Mouse (Mus musculus) frontal cortex, postnatal 14 days (tissue): Measurements from ENCODE around the gene Rer1.
A peak's percentile ranks its signal among the peaks of the same experiment; 100 is the strongest.

ENCODE experiments used
- DNase-seq, 2 experiments: peaks; one replicate each; pipeline ENCODE4 v3.0.0; 2022; ENCODE audit warnings: low spot score in 2 of 2

Rer1 gene

DNA sequence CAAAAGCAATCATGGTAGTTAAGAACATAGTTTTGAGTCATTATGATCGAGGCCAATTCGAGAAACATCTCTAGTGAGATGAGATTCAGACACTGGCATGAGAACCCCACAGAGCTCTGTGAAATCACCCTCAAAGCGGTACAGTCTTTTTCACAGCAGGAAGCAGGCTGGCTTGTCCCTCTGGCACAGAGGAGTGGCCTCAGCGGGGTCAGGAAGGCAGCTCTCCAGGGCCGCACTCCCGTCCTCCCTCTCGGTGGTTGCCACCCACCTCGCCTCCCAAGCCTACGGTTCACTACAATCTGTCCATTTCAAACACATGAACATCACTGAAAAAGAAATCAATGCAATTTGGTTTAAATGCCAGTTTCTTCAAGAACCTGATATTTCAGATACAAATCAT is 11.8 kb downstream of the Rer1 start:
- DNase-seq, result no peak

DNA sequence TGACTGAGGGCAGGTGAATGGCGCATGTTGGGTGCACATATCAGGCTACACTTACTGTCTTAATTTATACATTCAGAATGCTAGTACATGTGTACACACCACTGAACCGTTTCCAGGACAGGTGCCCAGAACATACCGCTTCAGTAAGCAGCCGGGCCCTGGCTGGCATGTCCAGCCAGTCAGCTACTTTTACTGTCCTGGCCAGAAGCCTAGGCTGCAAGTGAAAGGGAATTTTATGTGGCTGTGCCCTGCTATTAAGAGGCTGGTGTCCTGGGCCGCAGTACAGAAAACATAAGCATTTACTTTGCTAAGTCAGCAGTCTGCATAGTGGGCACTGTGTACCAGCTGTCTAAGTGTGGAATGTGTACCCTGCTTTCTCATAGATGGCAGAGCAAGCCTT is 15.3 kb downstream of the Rer1 start:
- no peak for DNase-seq

DNA sequence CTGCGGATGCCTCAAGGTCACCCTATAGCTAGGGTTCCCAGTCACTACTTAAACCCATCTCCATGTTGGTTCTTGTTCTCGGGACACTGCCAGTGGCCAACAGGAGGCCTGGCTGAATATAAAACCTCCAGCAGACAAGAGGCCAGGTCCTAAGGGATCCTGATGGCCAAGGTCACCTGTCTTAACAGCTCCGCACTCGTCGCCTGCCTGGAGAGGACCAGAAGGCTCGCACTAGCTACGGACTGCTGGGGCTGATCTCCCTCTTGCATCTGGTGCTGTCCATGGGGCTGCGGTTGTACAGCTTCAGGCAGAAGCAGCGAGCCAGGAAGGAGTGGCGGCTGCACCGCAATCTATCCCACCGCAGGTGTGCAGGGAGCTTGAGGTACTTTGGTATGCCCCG is 16.0 kb downstream of the Rer1 start:
- DNase-seq, result no peak

DNA sequence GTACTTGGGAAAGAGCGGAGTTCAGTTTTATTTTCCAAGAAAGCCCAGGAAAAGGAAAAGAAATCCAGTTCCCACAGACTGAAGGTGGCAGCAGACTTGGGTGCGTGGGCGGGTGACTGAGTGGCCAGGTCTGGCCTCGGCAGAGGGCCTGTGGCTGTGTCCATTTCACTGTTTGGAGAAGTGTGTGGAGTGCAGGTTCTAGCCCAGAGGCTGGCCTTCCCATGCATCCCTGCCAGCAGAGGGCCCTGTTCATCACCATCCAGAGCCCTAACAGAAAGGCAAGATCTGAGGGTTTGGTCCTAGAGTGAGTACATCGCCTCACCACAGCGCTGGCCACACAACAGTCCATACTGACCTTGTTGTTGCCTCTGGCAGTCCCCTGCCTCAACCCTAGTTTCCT is 17.0 kb downstream of the Rer1 start:
- no peak for DNase-seq

DNA sequence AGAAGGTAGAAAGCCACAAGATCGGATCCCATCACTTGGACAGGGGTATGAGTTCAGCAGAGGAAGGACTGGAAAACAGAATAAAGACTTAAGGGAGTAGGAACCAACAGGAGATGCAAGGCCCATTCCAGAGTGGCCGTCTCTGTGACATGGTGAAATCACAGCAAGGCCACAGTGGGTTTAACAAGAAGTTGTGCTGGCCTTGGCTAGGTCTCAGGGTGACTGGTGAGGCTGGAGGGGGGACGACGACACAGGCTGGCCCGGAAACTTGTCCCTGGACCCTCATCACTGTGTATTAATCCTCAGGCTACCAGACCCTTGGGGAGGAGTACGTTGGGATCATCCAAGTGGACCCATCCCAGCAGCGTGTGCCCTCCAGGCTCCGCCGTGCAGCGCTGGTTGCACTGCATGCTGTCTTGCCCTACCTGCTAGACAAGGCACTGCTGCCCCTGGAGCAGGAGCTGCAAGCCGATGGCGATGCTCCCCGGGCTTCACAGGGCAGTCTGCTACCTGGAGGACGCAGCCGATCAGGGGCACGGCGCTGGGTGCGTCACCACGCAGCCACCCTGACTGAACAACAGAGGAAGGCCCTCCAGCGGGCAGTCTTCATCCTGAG is 17.7 kb downstream of the Rer1 start:
- DNase-seq, result no peak

DNA sequence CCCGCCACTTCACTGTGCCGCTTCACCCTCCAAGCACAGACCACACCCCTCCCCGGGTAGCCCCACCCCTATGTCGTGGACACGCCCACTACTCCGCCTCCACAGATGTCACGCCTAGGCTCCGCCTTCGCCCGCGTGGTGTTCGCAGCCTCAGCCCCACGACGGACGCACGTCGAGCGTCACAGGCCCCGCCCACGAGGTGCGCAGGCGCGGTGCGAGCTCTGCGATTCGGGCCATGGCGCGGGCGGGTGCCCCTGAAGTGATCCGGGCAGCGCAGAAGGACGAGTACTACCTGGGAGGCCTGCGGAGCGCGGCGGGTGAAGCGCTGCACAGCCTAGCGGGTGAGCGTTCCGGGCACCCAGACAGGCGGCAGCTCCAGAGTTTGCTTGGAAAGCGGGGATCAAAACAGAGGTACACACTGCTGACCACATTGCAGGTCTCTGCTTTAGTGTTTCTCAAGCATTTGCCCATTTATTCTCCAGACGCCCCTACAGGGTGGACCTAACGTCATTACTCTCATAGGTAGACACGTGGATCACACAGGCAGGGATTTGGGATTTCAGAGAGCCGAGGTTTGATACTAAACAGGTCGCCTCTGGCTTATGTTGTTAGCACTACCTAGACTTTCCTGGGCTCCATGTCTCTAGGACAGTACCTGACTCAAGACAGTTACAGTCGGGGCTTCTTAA is 19.2 kb downstream of the Rer1 start, which contains the start of gene Pex10:
TSS of gene Pex10 (plus strand) at position 183 of the 689 bp plus-strand sequence.
- peak; percentile 91 to 95 for DNase-seq

DNA sequence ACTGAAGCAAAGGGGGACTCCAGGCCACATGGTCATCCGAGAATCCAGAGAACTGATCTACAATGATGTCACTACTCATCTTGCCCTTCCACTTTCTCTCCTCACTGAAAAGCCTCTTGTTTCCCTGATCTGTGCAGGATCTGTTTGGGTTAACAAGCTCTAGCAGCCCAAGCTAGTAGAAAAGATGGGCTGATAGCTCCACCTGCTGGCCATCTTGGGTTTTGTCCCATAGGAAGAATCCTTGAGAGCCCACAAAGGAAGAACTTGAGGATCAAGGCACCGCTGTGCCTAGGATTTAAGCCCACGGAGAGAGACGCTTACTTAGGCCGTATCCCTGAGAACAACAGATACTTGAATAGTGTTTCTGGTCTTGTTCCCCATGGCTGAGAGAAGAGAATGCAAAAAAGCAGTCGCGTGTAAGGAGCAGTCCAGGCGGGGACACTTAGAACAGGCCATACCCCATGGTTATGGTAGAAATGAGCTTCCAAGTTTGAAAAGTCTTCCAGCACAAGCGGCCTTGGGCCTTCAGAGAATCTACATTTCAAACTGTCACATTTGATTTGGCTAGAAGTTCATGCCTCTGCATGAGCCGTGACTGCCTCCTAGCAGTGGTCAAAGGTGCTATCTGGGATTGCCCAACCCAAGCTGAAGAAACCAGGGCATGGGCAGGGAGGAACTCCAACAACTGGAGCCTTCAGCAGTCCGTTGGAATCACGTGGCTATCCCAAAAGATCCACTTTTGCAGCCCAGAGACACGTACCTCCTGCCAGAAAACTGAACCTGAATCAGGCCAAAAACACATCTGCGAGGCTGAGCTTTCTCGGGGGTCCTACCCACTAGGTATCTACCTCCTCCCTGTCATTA is 20.0 kb downstream of the Rer1 start:
- peak; percentile 87 to 94 for DNase-seq

DNA sequence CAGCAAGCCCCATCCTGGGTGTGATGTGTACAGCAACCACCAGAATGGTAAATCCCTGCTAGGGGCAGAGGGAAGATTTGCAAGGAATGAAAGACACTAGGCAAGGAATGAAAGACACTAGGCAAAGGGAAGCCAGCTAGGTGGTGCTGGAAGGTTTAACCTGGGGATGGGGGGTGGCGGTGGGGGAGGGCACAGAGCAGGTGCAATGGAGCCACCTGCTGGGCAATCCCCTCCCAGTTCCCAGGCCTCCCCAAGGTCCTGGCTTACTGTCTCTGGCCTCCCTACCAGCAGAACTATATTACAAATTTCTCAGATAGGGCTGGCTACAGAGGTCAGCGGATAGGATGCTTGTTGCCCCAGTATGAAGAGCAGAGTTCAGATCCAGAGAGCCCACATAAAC is 21.7 kb downstream of the Rer1 start:
- no peak for DNase-seq

DNA sequence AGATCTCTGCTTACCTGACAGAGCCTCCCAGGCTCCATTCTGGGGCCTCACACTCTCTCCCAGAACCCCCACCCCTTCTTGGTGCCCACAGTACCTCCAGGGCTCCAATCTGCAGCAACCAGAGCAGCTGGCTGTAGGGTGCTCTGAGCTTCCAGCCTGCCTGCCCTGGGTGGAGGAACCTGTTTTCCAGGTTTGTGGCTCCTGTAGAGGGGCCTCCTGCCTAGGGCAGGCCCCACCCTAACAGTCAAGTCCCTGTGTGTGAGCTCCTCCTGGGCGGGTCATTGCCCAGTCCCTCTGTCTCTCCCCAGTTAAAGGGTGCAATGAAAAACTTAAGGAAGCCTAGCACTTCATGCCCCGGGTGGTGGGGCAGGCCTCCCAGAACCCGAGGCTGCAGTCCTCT is 22.3 kb downstream of the Rer1 start:
- DNase-seq, result no peak

DNA sequence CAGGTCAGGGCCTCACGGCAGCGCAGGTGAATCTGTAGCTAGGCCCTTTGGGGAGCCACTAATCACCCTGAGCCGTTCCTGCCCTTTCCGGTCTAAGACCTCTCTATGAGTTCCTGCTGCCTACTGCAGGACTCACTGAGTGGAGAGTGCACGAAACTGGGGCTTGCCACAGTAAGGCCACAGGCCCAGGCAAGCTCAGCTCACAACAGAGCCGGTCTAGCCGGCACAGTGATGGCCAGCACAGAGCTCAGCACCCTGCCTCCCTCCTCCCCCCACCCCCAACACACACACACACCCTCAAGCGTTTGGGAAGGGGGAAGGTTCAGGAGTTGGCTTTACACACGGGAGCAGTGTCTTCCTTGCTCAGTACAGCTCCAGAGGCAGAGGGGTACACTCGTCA is 27.9 kb downstream of the Rer1 start:
- no peak for DNase-seq

DNA sequence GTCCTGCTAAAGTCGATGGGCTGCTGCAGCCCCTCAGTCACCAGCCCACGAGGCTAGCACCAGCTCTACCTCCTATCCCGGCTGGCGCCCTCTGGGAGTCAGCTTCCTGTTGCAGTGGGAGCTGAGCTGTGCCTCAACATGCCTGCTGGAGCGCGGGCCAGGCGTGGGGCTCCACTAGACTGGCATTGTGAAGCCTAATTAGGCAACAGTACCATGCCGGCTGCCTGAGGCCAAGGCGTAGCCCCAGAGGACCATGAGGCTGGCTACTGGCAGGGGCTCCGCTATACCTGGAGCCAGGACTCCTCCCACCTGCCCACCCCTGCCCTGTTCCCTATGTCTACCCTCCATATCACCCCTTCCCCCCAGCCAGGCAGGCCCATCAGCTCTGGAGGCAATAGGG is 29.5 kb downstream of the Rer1 start, which contains the start of gene Plch2:
TSS of gene Plch2 (minus strand) at position 61 of the 400 bp plus-strand sequence.
- DNase-seq, result no peak

DNA sequence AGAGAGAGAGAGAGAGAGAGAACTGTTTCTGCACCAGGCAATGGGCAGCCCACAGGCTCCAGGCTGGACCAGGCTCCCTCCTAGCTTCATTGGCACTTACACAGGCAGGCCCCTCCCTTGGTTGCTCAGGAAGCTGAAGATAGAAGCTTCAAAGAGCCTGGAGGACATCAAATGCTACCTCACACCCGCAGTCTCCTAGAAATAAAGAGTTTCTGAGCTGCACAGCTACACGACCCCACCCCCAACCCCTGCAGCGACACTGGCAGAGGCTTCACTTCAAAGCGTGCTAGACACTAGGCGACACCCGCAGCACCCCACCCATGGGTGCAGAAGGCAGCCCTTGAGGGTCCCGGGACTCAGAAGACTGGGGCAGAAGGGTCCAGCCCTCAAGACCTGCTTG is 36.1 kb downstream of the Rer1 start:
- no peak for DNase-seq

DNA sequence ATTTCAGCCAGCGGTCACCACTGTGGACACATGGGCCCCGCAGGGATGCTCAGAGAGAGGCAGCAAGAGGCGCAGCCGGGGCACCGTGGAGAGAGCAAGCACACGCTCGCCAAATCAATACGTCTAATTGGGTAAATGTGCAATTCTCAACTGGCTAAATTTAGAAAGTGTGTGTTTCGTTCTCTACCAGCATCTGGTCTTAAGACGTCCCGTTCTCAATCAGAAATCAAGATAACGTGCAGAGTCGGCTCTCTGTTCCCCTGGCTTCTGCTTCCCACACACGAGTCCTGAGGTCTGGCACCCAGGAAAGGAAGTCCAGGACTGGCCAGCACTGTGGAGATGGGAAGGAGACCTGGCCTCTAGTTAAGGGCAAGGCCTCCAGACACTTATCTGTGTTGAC is 39.5 kb downstream of the Rer1 start:
- no peak for DNase-seq

DNA sequence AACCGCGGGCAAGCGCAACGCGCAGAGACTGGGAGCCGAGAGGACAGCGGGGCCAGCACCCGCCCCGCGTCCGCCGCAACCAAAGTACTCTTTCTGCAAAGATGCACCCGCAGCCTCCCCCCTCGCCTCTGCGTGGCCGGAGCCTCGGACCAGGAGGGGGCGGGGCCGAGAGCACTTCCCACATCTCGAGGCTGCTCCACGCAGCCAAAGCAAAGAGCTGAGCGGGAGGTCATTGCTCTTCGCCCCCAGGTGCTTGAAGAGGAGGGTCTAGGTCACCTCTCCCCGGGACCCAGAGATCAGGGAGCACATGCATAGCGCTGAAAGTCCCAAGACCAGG is 42.9 kb downstream of the Rer1 start:
- no peak for DNase-seq

DNA sequence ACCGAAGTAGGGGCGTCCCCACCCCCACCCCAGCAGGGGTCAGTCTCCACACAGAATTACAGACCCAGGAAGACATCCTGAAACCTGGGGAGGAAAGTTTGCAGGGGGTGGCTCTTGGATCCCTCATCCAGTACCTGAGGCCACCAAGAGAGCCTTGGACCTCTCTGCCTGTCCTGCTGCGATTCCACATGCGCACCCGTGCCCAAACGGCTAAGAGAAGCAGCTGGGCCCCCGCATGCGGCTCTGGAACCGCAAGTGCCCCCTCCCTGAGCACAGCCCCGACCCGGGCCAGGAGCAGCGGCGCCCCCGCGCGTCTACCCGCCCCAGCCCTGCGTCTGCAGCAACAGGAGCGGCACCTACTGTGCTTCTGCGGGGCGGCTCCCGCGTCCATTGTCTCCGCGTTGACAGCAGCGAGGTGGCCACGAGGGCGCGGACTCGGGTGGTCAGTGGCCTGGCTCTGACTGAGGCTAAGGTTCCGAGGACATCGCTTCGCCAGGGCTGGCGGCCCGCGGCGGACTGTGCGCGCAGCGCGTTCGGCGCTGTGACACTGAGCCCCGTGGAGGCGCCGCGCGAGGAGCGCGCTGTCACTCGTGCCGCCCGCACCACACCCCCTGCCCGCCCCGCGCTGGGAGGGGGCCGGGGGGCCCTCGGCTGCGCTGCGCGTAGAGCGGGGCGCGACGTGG is 43.4 kb downstream of the Rer1 start:
- DNase-seq, result no peak

DNA sequence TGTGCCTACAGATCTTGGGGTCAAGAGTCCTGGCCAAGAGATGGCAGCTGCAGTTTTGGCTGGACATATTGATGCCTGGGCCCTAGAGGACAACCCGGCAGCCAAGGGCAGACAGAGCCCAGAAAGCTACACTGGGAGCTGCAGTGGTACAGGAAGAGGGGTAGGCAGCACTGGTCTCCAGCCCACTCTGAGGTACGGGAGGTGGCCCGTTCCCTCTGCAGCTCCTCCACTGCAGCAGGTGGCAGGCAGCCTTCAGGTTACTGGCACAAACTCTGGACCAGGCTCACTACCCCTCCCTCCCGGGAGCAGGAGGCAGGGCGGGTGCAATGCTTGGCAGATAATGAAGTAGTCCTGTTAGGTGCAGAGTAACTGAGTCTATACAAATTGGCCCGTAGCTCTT is 45.5 kb downstream of the Rer1 start:
- DNase-seq, result no peak

DNA sequence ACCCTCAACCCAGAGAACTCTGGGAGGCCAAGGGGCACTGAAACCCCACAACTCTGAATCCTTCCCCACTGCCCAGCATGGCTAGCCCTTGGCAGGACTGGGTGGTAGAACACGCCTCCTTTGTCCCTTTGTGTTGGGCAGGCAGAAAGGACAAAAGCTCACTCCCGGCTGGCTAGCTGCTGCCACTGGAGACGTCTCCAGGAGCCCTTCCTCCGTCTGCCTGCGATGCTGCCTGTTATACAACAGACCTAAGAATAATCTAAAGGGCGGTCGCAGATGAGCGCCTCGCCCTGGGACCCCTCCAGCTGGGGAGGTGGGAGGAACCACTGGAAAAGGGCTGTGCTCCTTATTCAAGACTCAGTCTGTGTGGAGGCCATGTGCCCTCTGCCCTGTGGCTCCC is 46.0 kb downstream of the Rer1 start:
- DNase-seq, result no peak

DNA sequence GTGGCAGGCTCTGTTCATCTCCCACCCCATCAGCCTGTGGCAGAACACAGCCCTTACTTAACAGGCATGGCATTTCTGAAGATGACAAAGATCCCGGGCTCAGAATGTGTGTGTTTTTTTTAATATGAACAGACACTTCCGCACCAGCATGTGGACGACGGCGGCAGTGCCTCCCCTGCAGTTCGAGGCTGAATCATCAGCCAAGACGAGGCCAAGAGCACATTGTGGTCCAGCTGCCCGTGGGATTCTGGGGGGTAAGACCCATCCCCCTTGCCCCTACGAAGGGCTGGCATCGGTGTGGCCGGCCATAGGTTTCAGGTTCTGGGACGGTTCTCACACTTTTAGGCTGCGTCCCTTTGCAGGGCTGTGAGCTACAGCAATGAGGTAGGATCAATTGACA is 51.4 kb downstream of the Rer1 start:
- no peak for DNase-seq

DNA sequence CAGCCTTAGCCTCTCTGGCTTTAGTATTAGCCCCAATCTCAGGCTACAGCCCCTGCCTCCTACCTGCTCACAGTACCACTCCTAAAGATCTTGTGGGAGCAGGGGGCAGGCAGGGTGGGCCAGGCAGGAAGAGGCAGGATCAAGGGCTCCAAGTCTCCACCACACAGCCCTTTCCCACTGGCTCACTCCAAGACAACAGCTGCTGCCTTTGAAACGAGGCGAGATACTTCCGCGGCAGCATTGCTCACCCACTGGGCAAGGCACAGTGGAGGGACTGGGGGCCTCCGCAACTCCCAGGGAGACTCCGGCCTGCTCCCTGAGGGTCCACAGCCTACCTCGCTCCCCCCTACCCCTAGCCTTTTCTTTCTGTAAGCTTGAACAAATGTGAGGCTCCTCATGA is 52.0 kb downstream of the Rer1 start:
- DNase-seq, result no peak

DNA sequence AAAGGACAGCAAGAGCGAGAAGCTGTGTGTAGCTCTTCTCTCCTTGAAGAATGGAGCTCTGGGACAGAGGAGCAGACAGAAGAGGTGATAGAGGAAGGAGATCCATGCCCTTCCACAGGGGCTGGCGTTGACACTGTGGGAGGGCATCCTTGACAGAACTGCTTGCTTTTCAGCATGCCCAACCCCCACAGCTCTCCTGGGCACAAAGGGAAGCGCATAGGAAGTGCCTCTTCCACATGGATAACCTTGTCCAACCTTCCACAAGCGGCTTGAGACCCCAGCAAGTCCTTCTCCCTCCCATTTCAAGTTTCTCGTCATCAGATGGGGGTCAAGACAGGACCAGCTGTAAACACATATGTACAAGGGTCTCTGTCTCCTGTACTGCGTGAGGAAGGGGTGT is 53.1 kb downstream of the Rer1 start:
- no peak for DNase-seq

DNA sequence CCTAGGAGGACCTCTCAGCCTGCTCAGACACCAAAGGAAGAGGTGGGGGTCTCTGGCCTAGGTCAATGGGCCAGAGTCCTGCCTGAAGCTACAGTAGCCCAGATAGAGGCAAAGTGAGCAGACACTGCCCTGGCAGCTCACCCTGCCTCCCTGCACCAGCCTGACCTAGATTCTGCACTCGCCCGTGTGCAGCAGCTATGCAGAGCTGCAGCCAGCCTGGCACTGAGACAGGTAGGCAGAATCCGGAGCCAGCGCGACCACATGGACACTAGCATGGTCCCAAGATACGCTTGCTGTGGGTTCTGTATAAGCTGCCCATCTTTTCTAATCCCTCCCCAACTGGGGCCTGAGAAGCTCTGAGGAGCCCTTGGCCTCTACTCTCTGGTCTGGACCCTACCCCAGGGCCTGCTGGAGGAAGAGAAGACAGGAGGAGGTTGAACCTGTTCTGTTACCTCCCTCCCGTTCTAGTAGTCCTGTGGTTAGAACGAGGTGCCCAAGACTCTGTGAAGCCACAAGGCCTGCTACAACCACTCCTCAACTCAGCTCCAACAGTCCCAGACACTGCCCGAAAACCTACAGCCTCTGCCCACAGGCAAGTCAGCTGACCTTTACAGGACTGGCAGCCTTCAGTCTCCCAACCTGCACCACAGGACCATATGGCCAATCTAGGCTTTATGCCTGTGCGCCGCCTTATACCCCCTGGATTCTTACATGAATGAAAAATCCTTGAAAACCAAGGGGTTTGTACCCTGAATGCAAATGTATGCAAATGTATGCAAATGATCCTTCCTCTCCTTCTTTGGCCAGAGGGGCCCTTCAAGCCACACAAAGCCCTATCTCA is 61.8 kb downstream of the Rer1 start:
- no peak for DNase-seq
